Comparison of ENCODE assay signal across 11 mouse cellular contexts in genomic region chr10:14978093-14978755, GRCm38 (mm10).
A peak's percentile ranks its signal among the peaks of the same experiment; 100 is the strongest.
DNase-seq lines count a peak whose midpoint lies in the region; ATAC-seq lines count a peak whose summit lies in the region.
"Had no signal": no experiment of that assay in that cellular context is flagged by ENCODE, and none has a peak within 500 bp of the region (broad histone marks: within the 10 kb centered on the region; RNA-seq: fewer than 3 reads in every experiment).

No protein-coding gene starts in this region.

- no peak for DNase-seq in kidney, adult 11 months
- DNase-seq in NIH3T3 (ENCODE audit: low read depth), result peak; percentile 31
- DNase-seq in embryo, embryonic 10.5 days (ENCODE audit: low spot score), result peak; percentile 6
- no peak for DNase-seq in cerebellum, postnatal 25 days
- DNase-seq in layer of hippocampus, adult 8-10 months (ENCODE audit: low spot score in 2 of 2), result no peak
- DNase-seq: cerebellum, adult 11 months; gastrocnemius, postnatal 10 days had no signal

- H3K4me3 ChIP-seq in kidney, embryonic 16.5 days (ENCODE audit: low read length), result no peak overlapping the region
- no peak overlapping the region for H3K4me3 ChIP-seq in intestine, embryonic 15.5 days (replicated peaks)
- H3K4me3 ChIP-seq: embryonic facial prominence, embryonic 15.5 days had no signal

- WGBS in kidney, embryonic 16.5 days, result 40% methylated on average over 4 of the region's 4 CpGs
- 57% methylated on average over 4 of the region's 4 CpGs for WGBS in intestine, embryonic 15.5 days

- no peaks in the 10 kb centered on the region for H3K9me3 ChIP-seq in kidney, embryonic 16.5 days (ENCODE audit: low read length)
- H3K9me3 ChIP-seq in intestine, embryonic 15.5 days, result no peaks in the 10 kb centered on the region
- H3K9me3 ChIP-seq: embryonic facial prominence, embryonic 15.5 days had no signal

- no peaks in the 10 kb centered on the region for H3K36me3 ChIP-seq in kidney, embryonic 16.5 days (ENCODE audit: insufficient read depth, low read length)
- H3K36me3 ChIP-seq in intestine, embryonic 15.5 days, result no peaks in the 10 kb centered on the region
- H3K36me3 ChIP-seq: embryonic facial prominence, embryonic 15.5 days had no signal

- no peak overlapping the region for H3K4me2 ChIP-seq in kidney, embryonic 16.5 days (replicated peaks; ENCODE audit: low read depth, low read length)
- no peak overlapping the region for H3K4me2 ChIP-seq in intestine, embryonic 15.5 days (replicated peaks)
- H3K4me2 ChIP-seq: embryonic facial prominence, embryonic 15.5 days had no signal

- no peak overlapping the region for H3K9ac ChIP-seq in kidney, embryonic 16.5 days (replicated peaks; ENCODE audit: low read length)
- H3K9ac ChIP-seq in intestine, embryonic 15.5 days, result no peak overlapping the region
- H3K9ac ChIP-seq: embryonic facial prominence, embryonic 15.5 days had no signal

- no peaks in the 10 kb centered on the region for H3K27me3 ChIP-seq in kidney, embryonic 16.5 days (ENCODE audit: insufficient read depth, low read length)
- no peaks in the 10 kb centered on the region for H3K27me3 ChIP-seq in intestine, embryonic 15.5 days (replicated peaks)
- H3K27me3 ChIP-seq: embryonic facial prominence, embryonic 15.5 days had no signal

- no peaks in the 10 kb centered on the region for H3K4me1 ChIP-seq in kidney, embryonic 16.5 days (ENCODE audit: insufficient read depth, low read length)
- H3K4me1 ChIP-seq in intestine, embryonic 15.5 days (replicated peaks), result no peaks in the 10 kb centered on the region

- peak overlapping the region; percentile 66; the same call in 1 of the 2 replicates for H3K27ac ChIP-seq in kidney, embryonic 16.5 days (ENCODE audit: low read length)
- H3K27ac ChIP-seq in intestine, embryonic 15.5 days, result no peak overlapping the region
- H3K27ac ChIP-seq: embryonic facial prominence, embryonic 15.5 days had no signal

- ATAC-seq in kidney, embryonic 16.5 days (ENCODE audit: low FRiP score, low TSS enrichment), result peak; percentile 84
- peak; percentile 8; the same call in 1 of the 2 replicates for ATAC-seq in intestine, embryonic 15.5 days
- no peak for ATAC-seq in inflammation-experienced regulatory T-cells, adult 6 months

Comparison
In these comparisons a context has a peak if more than half of its experiments do, and no peak if none do; other contexts are left out.
1. DNase-seq: peak in NIH3T3 (single experiment) and embryo, embryonic 10.5 days (single experiment); none in kidney, adult 11 months (single experiment), cerebellum, postnatal 25 days (0 of 2) and layer of hippocampus, adult 8-10 months (0 of 2).